Mouse (Mus musculus): Measurements from ENCODE around the gene Bhlha9. TPM values are rescaled to one million over a fixed set of nuclear protein-coding genes. Genes with fewer than 3 reads are reported as not detected.

The Bhlha9 gene
- total and polyA plus RNA-seq, 3 experiments, result not detected

GRCm38 (mm10) chr11:76709625-76710452 lies 37.6 kb downstream of the Bhlha9 start:
- no peaks in the 10 kb centered on the region for H3K79me2 ChIP-seq (ENCODE audit: control insufficient read depth, insufficient read depth, low read length, poor library complexity)
- TF ChIP-seq SMC3 (IDR thresholded peaks at IDR 0.05; ENCODE audit: low read depth, low read length) (no peak), ZKSCAN1 (IDR thresholded peaks at IDR 0.05; ENCODE audit: low read depth, low read length) (peak; percentile 58)
- no peak for DNase-seq (ENCODE audit: low read depth, low spot score)
- H3K27ac ChIP-seq (ENCODE audit: control insufficient read depth, low read depth, low read length), result no peak overlapping the region
- H3K4me1 ChIP-seq (ENCODE audit: control insufficient read depth in 1 of 2, insufficient read depth in 2 of 2, low read length in 2 of 2), result no peaks in the 10 kb centered on the region
- H3K9me3 ChIP-seq (replicated peaks; ENCODE audit: insufficient read depth, low read length), result no peaks in the 10 kb centered on the region
- no peak overlapping the region for H3K4me3 ChIP-seq (ENCODE audit: control insufficient read depth in 1 of 2, insufficient read depth in 1 of 2, low read depth in 2 of 2, low read length in 2 of 2)
- peaks cover 11 to 12% of the 10 kb centered on the region in 2 experiments for H3K27me3 ChIP-seq (ENCODE audit: control insufficient read depth in 1 of 2, insufficient read depth in 2 of 2, low read length in 2 of 2)
- no peak overlapping the region for H3K9ac ChIP-seq (ENCODE audit: control insufficient read depth, low read depth, low read length, poor library complexity, severe bottlenecking)
- no peaks in the 10 kb centered on the region for H3K36me3 ChIP-seq (ENCODE audit: control insufficient read depth in 1 of 2, insufficient read depth in 2 of 2, low read length in 2 of 2)

- Histone ChIP-seq H3K36me3 (ENCODE audit: control insufficient read depth in 1 of 2, insufficient read depth in 2 of 2, low read length in 2 of 2) (no peaks in the 10 kb centered on the region), H3K27me3 (ENCODE audit: control insufficient read depth in 1 of 2, insufficient read depth in 2 of 2, low read length in 2 of 2) (peaks cover 6 to 8% of the 10 kb centered on the region in 2 experiments), H3K4me1 (ENCODE audit: control insufficient read depth in 1 of 2, insufficient read depth in 2 of 2, low read length in 2 of 2) (no peaks in the 10 kb centered on the region), H3K9ac (ENCODE audit: control insufficient read depth, low read depth, low read length, poor library complexity, severe bottlenecking) (no peak overlapping the region), H3K79me2 (ENCODE audit: control insufficient read depth, insufficient read depth, low read length, poor library complexity) (no peaks in the 10 kb centered on the region), H3K4me3 (ENCODE audit: control insufficient read depth in 1 of 2, insufficient read depth in 1 of 2, low read depth in 2 of 2, low read length in 2 of 2) (no peak overlapping the region), H3K9me3 (replicated peaks; ENCODE audit: insufficient read depth, low read length) (no peaks in the 10 kb centered on the region), H3K27ac (ENCODE audit: control insufficient read depth, low read depth, low read length) (no peak overlapping the region)
- no peak for DNase-seq (ENCODE audit: low read depth, low spot score)
- TF ChIP-seq E2F4 (IDR thresholded peaks at IDR 0.05; ENCODE audit: borderline replicate concordance, low read depth, low read length), result no peak
- TF ChIP-seq ELF1 (IDR thresholded peaks at IDR 0.05; ENCODE audit: low read depth, low read length), result no peak
- no peak for TF ChIP-seq TBP (IDR thresholded peaks at IDR 0.05; ENCODE audit: low read depth, low read length)
- no peak for TF ChIP-seq GATA1 (IDR thresholded peaks at IDR 0.05; ENCODE audit: low read depth, low read length)
Measured at GRCm38 (mm10) chr11:76717000-76717399, 44.7 kb downstream of the Bhlha9 start.

Other genes with a start within 250 kb of the Bhlha9 start
- gene Abr, start 50.2 kb upstream of the Bhlha9 start, total RNA-seq (2012; rRNA removed), result 3.3 and 3.8 TPM in 2 replicates
- 1 to 10 TPM in 1 of 2 experiments, not detected in 1; 8.8 TPM for gene Abr, start 50.2 kb upstream of the Bhlha9 start, polyA plus RNA-seq (2012; ENCODE audit: insufficient read depth in 1 of 2, insufficient read length in 2 of 2, low read depth in 1 of 2, low replicate concordance in 2 of 2, missing spikeins in 1 of 2)
- not detected in 2 replicates for gene Trarg1, start 7.3 kb downstream of the Bhlha9 start, total RNA-seq (2012; rRNA removed)
- not detected for gene Trarg1, start 7.3 kb downstream of the Bhlha9 start, polyA plus RNA-seq (2012; ENCODE audit: insufficient read depth in 1 of 2, insufficient read length in 2 of 2, low read depth in 1 of 2, low replicate concordance in 2 of 2, missing spikeins in 1 of 2)
- gene Gosr1, start 91.1 kb downstream of the Bhlha9 start, total RNA-seq (2012; rRNA removed), result 18.3 and 23.1 TPM in 2 replicates
- 10 to 100 TPM in 1 of 2 experiments, not detected in 1; 25.8 TPM for gene Gosr1, start 91.1 kb downstream of the Bhlha9 start, polyA plus RNA-seq (2012; ENCODE audit: insufficient read depth in 1 of 2, insufficient read length in 2 of 2, low read depth in 1 of 2, low replicate concordance in 2 of 2, missing spikeins in 1 of 2)
- gene Cpd, start 174.5 kb downstream of the Bhlha9 start, total RNA-seq (2012; rRNA removed), result 9.1 and 14.6 TPM in 2 replicates
- 1 to 10 TPM in 1 of 2 experiments, not detected in 1; 7.5 TPM for gene Cpd, start 174.5 kb downstream of the Bhlha9 start, polyA plus RNA-seq (2012; ENCODE audit: insufficient read depth in 1 of 2, insufficient read length in 2 of 2, low read depth in 1 of 2, low replicate concordance in 2 of 2, missing spikeins in 1 of 2)
- not detected in 2 replicates for gene Tmigd1, start 229.7 kb downstream of the Bhlha9 start, total RNA-seq (2012; rRNA removed)
- not detected for gene Tmigd1, start 229.7 kb downstream of the Bhlha9 start, polyA plus RNA-seq (2012; ENCODE audit: insufficient read depth in 1 of 2, insufficient read length in 2 of 2, low read depth in 1 of 2, low replicate concordance in 2 of 2, missing spikeins in 1 of 2)

All from MEL (cell line).